Mouse (Mus musculus): ENCODE results near the gene Map3k13.
A peak's percentile ranks its signal among the peaks of the same experiment; 100 is the strongest.
"Not testable (repeated sequence)": the region's sequence is repeated elsewhere in the genome, so short reads cannot be mapped to it uniquely, and the experiment has no call there.

The Map3k13 gene

GRCm38 (mm10) chr16:21793875-21794696, at the start of gene Map3k13:
Gene Map3k13, plus strand, starts transcription at chr16:21794346.
- peak; percentile 88 to 94 for DNase-seq (ENCODE audit: low spot score in 2 of 2)

- no peak for DNase-seq (ENCODE audit: low spot score in 2 of 2)
Observed at GRCm38 (mm10) chr16:21758447-21758846, 35.7 kb upstream of the Map3k13 start.

- DNase-seq (ENCODE audit: low spot score in 2 of 2), result no peak
Observed at GRCm38 (mm10) chr16:21768255-21768654, 25.9 kb upstream of the Map3k13 start.

- DNase-seq (ENCODE audit: low spot score in 2 of 2), result no peak
Observed at GRCm38 (mm10) chr16:21769667-21770066, 24.5 kb upstream of the Map3k13 start.

GRCm38 (mm10) chr16:21774725-21775124, 19.4 kb upstream of the Map3k13 start:
- no peak for DNase-seq (ENCODE audit: low spot score in 2 of 2)

- no peak for DNase-seq (ENCODE audit: low spot score in 2 of 2)
Observed at GRCm38 (mm10) chr16:21778293-21778866, 15.8 kb upstream of the Map3k13 start.

- no peak for DNase-seq (ENCODE audit: low spot score in 2 of 2)
Observed at GRCm38 (mm10) chr16:21779149-21779548, 15.0 kb upstream of the Map3k13 start.

- no peak for DNase-seq (ENCODE audit: low spot score in 2 of 2)
Observed at GRCm38 (mm10) chr16:21781277-21781676, 12.9 kb upstream of the Map3k13 start.

- DNase-seq (ENCODE audit: low spot score in 2 of 2), result no peak
Observed at GRCm38 (mm10) chr16:21781895-21782294, 12.3 kb upstream of the Map3k13 start.

- DNase-seq (ENCODE audit: low spot score in 2 of 2), result no peak
Observed at GRCm38 (mm10) chr16:21782807-21783206, 11.3 kb upstream of the Map3k13 start.

GRCm38 (mm10) chr16:21785000-21785399, 9.1 kb upstream of the Map3k13 start:
- no peak for DNase-seq (ENCODE audit: low spot score in 2 of 2)

- DNase-seq (ENCODE audit: low spot score in 2 of 2), result no peak
Observed at GRCm38 (mm10) chr16:21786317-21786716, 7.8 kb upstream of the Map3k13 start.

- peak in 1 of 2 experiments; percentile 37 for DNase-seq (ENCODE audit: low spot score in 2 of 2)
Observed at GRCm38 (mm10) chr16:21787516-21788353, 6.4 kb upstream of the Map3k13 start, which contains the start of gene Ehhadh. Gene Ehhadh, minus strand, starts transcription at chr16:21787807.

- no peak for DNase-seq (ENCODE audit: low spot score in 2 of 2)
Observed at GRCm38 (mm10) chr16:21788581-21788980, 5.6 kb upstream of the Map3k13 start.

GRCm38 (mm10) chr16:21789180-21789579, 5.0 kb upstream of the Map3k13 start:
- no peak for DNase-seq (ENCODE audit: low spot score in 2 of 2)

- no peak for DNase-seq (ENCODE audit: low spot score in 2 of 2)
Observed at GRCm38 (mm10) chr16:21790469-21790868, 3.7 kb upstream of the Map3k13 start.

- DNase-seq (ENCODE audit: low spot score in 2 of 2), result no peak
Observed at GRCm38 (mm10) chr16:21791779-21792178, 2.4 kb upstream of the Map3k13 start.

GRCm38 (mm10) chr16:21793080-21793810, 901 bp upstream of the Map3k13 start:
- DNase-seq (ENCODE audit: low spot score in 2 of 2), result not testable (repeated sequence)

- DNase-seq (ENCODE audit: low spot score in 2 of 2), result no peak
Observed at GRCm38 (mm10) chr16:21794697-21795045, 525 bp downstream of the Map3k13 start.

- DNase-seq (ENCODE audit: low spot score in 2 of 2), result no peak
Observed at GRCm38 (mm10) chr16:21795071-21795470, 925 bp downstream of the Map3k13 start.

- no peak for DNase-seq (ENCODE audit: low spot score in 2 of 2)
Observed at GRCm38 (mm10) chr16:21804258-21804657, 10.1 kb downstream of the Map3k13 start.

- no peak for DNase-seq (ENCODE audit: low spot score in 2 of 2)
Observed at GRCm38 (mm10) chr16:21806892-21807291, 12.7 kb downstream of the Map3k13 start.
